Mouse (Mus musculus): ENCODE measurements around the gene Htra3. TPM values are rescaled to one million over a fixed set of nuclear protein-coding genes. Genes with fewer than 3 reads are reported as not detected.

The Htra3 gene
- polyA plus RNA-seq, 1 experiment from 2014 or later = 3.7 TPM

- H3K36me3 ChIP-seq (ENCODE audit: control insufficient read depth, insufficient read depth, low read length) = no peaks in the 10 kb centered on the region
- H3K4me3 ChIP-seq (ENCODE audit: low read depth, low read length) = no peak overlapping the region
- H3K9me3 ChIP-seq (replicated peaks; ENCODE audit: control insufficient read depth, low read length) = no peaks in the 10 kb centered on the region
- no peak for ATAC-seq (replicated peaks; ENCODE audit: insufficient number of reproducible peaks, low FRiP score, low TSS enrichment)
- H3K4me2 ChIP-seq = no peak overlapping the region
- H3K27me3 ChIP-seq (ENCODE audit: control insufficient read depth, insufficient read depth, low read length) = peaks cover 3% of the 10 kb centered on the region; the same call in 1 of the 2 replicates
- WGBS (ENCODE audit: insufficient replicate concordance) = 21% methylated on average over 1 of the region's 1 CpGs
- no peak overlapping the region for H3K9ac ChIP-seq (ENCODE audit: low read depth, low read length)
- no peaks in the 10 kb centered on the region for H3K4me1 ChIP-seq (ENCODE audit: control insufficient read depth, insufficient read depth, low read length)
- H3K27ac ChIP-seq (ENCODE audit: low read depth, low read length) = no peak overlapping the region
Observed at GRCm38 (mm10) chr5:35628685-35629084, 50.9 kb downstream of the Htra3 start.

GRCm38 (mm10) chr5:35627307-35627840 is 52.2 kb downstream of the Htra3 start:
- Histone ChIP-seq H3K4me2 (no peak overlapping the region), H3K9ac (ENCODE audit: low read depth, low read length) (no peak overlapping the region), H3K9me3 (replicated peaks; ENCODE audit: control insufficient read depth, low read length) (no peaks in the 10 kb centered on the region), H3K4me3 (ENCODE audit: low read depth, low read length) (no peak overlapping the region), H3K36me3 (ENCODE audit: control insufficient read depth, insufficient read depth, low read length) (no peaks in the 10 kb centered on the region), H3K27ac (ENCODE audit: low read depth, low read length) (no peak overlapping the region), H3K27me3 (ENCODE audit: control insufficient read depth, insufficient read depth, low read length) (peaks cover 3% of the 10 kb centered on the region; the same call in 1 of the 2 replicates), H3K4me1 (ENCODE audit: control insufficient read depth, insufficient read depth, low read length) (no peaks in the 10 kb centered on the region)
- ATAC-seq (replicated peaks; ENCODE audit: insufficient number of reproducible peaks, low FRiP score, low TSS enrichment) = no peak
- WGBS (ENCODE audit: insufficient replicate concordance) = 53% methylated on average over 7 of the region's 7 CpGs

- 80% methylated on average over 2 of the region's 2 CpGs for WGBS (ENCODE audit: insufficient replicate concordance)
- Histone ChIP-seq H3K36me3 (ENCODE audit: control insufficient read depth, insufficient read depth, low read length) (no peaks in the 10 kb centered on the region), H3K4me1 (ENCODE audit: control insufficient read depth, insufficient read depth, low read length) (peaks cover 7% of the 10 kb centered on the region), H3K9ac (ENCODE audit: low read depth, low read length) (no peak overlapping the region), H3K27ac (ENCODE audit: low read depth, low read length) (no peak overlapping the region), H3K9me3 (replicated peaks; ENCODE audit: control insufficient read depth, low read length) (no peaks in the 10 kb centered on the region), H3K4me2 (no peak overlapping the region), H3K27me3 (ENCODE audit: control insufficient read depth, insufficient read depth, low read length) (peaks cover 3% of the 10 kb centered on the region; the same call in 1 of the 2 replicates), H3K4me3 (ENCODE audit: low read depth, low read length) (no peak overlapping the region)
- no peak for ATAC-seq (replicated peaks; ENCODE audit: insufficient number of reproducible peaks, low FRiP score, low TSS enrichment)
Observed at GRCm38 (mm10) chr5:35626408-35626807, 53.2 kb downstream of the Htra3 start.

- 54% methylated on average over 4 of the region's 4 CpGs for WGBS (ENCODE audit: insufficient replicate concordance)
- Histone ChIP-seq H3K9ac (ENCODE audit: low read depth, low read length) (no peak overlapping the region), H3K4me1 (ENCODE audit: control insufficient read depth, insufficient read depth, low read length) (peaks cover 19% of the 10 kb centered on the region), H3K4me2 (no peak overlapping the region), H3K4me3 (ENCODE audit: low read depth, low read length) (no peak overlapping the region), H3K9me3 (replicated peaks; ENCODE audit: control insufficient read depth, low read length) (no peaks in the 10 kb centered on the region), H3K36me3 (ENCODE audit: control insufficient read depth, insufficient read depth, low read length) (no peaks in the 10 kb centered on the region), H3K27me3 (ENCODE audit: control insufficient read depth, insufficient read depth, low read length) (peaks cover 3% of the 10 kb centered on the region; the same call in 1 of the 2 replicates), H3K27ac (ENCODE audit: low read depth, low read length) (no peak overlapping the region)
- no peak for ATAC-seq (replicated peaks; ENCODE audit: insufficient number of reproducible peaks, low FRiP score, low TSS enrichment)
Observed at GRCm38 (mm10) chr5:35624751-35625239, 54.8 kb downstream of the Htra3 start.

- no peak for ATAC-seq (replicated peaks; ENCODE audit: insufficient number of reproducible peaks, low FRiP score, low TSS enrichment)
- H3K4me1 ChIP-seq (ENCODE audit: control insufficient read depth, insufficient read depth, low read length) = peaks cover 19% of the 10 kb centered on the region
- H3K9ac ChIP-seq (ENCODE audit: low read depth, low read length) = no peak overlapping the region
- H3K27ac ChIP-seq (ENCODE audit: low read depth, low read length) = no peak overlapping the region
- no peak overlapping the region for H3K4me3 ChIP-seq (ENCODE audit: low read depth, low read length)
- H3K9me3 ChIP-seq (replicated peaks; ENCODE audit: control insufficient read depth, low read length) = no peaks in the 10 kb centered on the region
- peaks cover 3% of the 10 kb centered on the region; the same call in 1 of the 2 replicates for H3K27me3 ChIP-seq (ENCODE audit: control insufficient read depth, insufficient read depth, low read length)
- no peaks in the 10 kb centered on the region for H3K36me3 ChIP-seq (ENCODE audit: control insufficient read depth, insufficient read depth, low read length)
- H3K4me2 ChIP-seq = no peak overlapping the region
Observed at GRCm38 (mm10) chr5:35623831-35624230, 55.8 kb downstream of the Htra3 start.

DNA sequence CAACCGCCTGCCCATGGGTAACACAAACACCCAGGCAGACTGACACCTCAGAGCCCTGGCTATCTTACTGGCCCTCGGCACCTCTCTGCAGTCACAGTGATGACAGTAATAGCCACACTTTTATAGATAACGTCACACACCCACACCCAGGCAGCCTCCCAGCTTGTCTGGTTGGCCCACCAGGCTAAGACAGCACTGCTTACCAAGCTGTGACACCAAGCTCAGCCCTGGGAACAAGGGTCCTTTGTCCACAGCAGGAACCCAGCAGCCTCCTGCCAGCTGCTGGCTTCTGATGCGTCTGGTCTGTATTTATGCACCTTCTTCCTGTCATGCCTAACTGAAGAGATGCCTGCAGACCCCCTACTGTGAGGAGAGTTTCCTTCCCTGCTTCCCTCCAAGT is 58.5 kb downstream of the Htra3 start:
- WGBS (ENCODE audit: insufficient replicate concordance) = 14% methylated on average over 4 of the region's 4 CpGs
- H3K27ac ChIP-seq (ENCODE audit: low read depth, low read length) = 0 out of 2 replicates have a peak overlapping the region, but pooled peaks have one; percentile 8
- no peak overlapping the region for H3K4me3 ChIP-seq (ENCODE audit: low read depth, low read length)
- H3K9me3 ChIP-seq (replicated peaks; ENCODE audit: control insufficient read depth, low read length) = no peaks in the 10 kb centered on the region
- no peaks in the 10 kb centered on the region for H3K36me3 ChIP-seq (ENCODE audit: control insufficient read depth, insufficient read depth, low read length)
- 0 out of 2 replicates have a peak, but pooled peaks have one; percentile 56 for ATAC-seq (replicated peaks; ENCODE audit: insufficient number of reproducible peaks, low FRiP score, low TSS enrichment)
- no peak overlapping the region for H3K9ac ChIP-seq (ENCODE audit: low read depth, low read length)
- H3K4me2 ChIP-seq = no peak overlapping the region
- H3K27me3 ChIP-seq (ENCODE audit: control insufficient read depth, insufficient read depth, low read length) = peaks cover 3% of the 10 kb centered on the region; the same call in 1 of the 2 replicates
- peaks cover 31% of the 10 kb centered on the region for H3K4me1 ChIP-seq (ENCODE audit: control insufficient read depth, insufficient read depth, low read length)

- Histone ChIP-seq H3K27ac (ENCODE audit: low read depth, low read length) (no peak overlapping the region), H3K4me2 (no peak overlapping the region), H3K9ac (ENCODE audit: low read depth, low read length) (no peak overlapping the region), H3K27me3 (ENCODE audit: control insufficient read depth, insufficient read depth, low read length) (no peaks in the 10 kb centered on the region), H3K4me3 (ENCODE audit: low read depth, low read length) (no peak overlapping the region), H3K36me3 (ENCODE audit: control insufficient read depth, insufficient read depth, low read length) (no peaks in the 10 kb centered on the region), H3K9me3 (replicated peaks; ENCODE audit: control insufficient read depth, low read length) (no peaks in the 10 kb centered on the region), H3K4me1 (ENCODE audit: control insufficient read depth, insufficient read depth, low read length) (peaks cover 30% of the 10 kb centered on the region)
- WGBS (ENCODE audit: insufficient replicate concordance) = 45% methylated on average over 5 of the region's 5 CpGs
- ATAC-seq (replicated peaks; ENCODE audit: insufficient number of reproducible peaks, low FRiP score, low TSS enrichment) = no peak
Observed at GRCm38 (mm10) chr5:35616943-35617342, 62.6 kb downstream of the Htra3 start.

DNA sequence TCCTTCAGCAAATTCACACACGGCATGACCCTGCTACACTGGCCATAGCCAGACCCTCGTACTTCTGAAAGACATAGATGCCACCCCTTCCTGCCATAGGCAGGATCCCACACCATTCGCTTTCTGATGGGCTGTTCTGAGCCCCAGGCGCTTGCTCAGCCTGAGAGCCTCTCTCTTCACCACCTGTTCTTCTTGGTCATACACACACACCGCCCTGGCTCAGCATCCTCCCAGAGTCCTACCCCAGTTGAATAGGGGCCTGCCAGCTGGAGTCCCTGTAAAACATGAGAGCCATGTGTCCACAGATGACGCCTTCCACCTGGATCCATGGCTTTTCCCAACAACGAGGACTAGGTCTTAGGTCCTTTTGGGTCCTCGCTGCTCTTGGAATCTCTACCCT is 66.9 kb downstream of the Htra3 start:
- Histone ChIP-seq H3K36me3 (ENCODE audit: control insufficient read depth, insufficient read depth, low read length) (no peaks in the 10 kb centered on the region; the same call in none of the 2 replicates), H3K27me3 (ENCODE audit: control insufficient read depth, insufficient read depth, low read length) (0 out of 2 replicates have a peak, but pooled peaks cover 2% of the 10 kb centered on the region), H3K9ac (ENCODE audit: low read depth, low read length) (no peak overlapping the region), H3K4me1 (ENCODE audit: control insufficient read depth, insufficient read depth, low read length) (peaks cover 26% of the 10 kb centered on the region), H3K27ac (ENCODE audit: low read depth, low read length) (no peak overlapping the region), H3K4me2 (no peak overlapping the region), H3K4me3 (ENCODE audit: low read depth, low read length) (no peak overlapping the region), H3K9me3 (replicated peaks; ENCODE audit: control insufficient read depth, low read length) (no peaks in the 10 kb centered on the region)
- ATAC-seq (replicated peaks; ENCODE audit: insufficient number of reproducible peaks, low FRiP score, low TSS enrichment) = no peak
- WGBS (ENCODE audit: insufficient replicate concordance) = 83% methylated on average over 8 of the region's 8 CpGs

GRCm38 (mm10) chr5:35611900-35612299 is 67.7 kb downstream of the Htra3 start:
- Histone ChIP-seq H3K4me2 (no peak overlapping the region), H3K4me1 (ENCODE audit: control insufficient read depth, insufficient read depth, low read length) (peaks cover 22% of the 10 kb centered on the region), H3K4me3 (ENCODE audit: low read depth, low read length) (no peak overlapping the region), H3K9me3 (replicated peaks; ENCODE audit: control insufficient read depth, low read length) (no peaks in the 10 kb centered on the region), H3K27ac (ENCODE audit: low read depth, low read length) (no peak overlapping the region), H3K36me3 (ENCODE audit: control insufficient read depth, insufficient read depth, low read length) (no peaks in the 10 kb centered on the region; the same call in none of the 2 replicates), H3K27me3 (ENCODE audit: control insufficient read depth, insufficient read depth, low read length) (0 out of 2 replicates have a peak, but pooled peaks cover 2% of the 10 kb centered on the region), H3K9ac (ENCODE audit: low read depth, low read length) (no peak overlapping the region)
- WGBS (ENCODE audit: insufficient replicate concordance) = 85% methylated on average over 11 of the region's 11 CpGs
- no peak for ATAC-seq (replicated peaks; ENCODE audit: insufficient number of reproducible peaks, low FRiP score, low TSS enrichment)
